Mouse (Mus musculus) spleen, adult 2 months (tissue): ENCODE measurements around the gene Sigmar1. TPM values are rescaled to one million over a fixed set of nuclear protein-coding genes. Genes with fewer than 3 reads are reported as not detected.

Experiments
- DNase-seq, 2 experiments: peaks; one replicate each; pipeline versions ENCODE4 v3.0.0 to v3.0.0-alpha.2; 2012 to 2021; ENCODE audit warnings: low spot score in 2 of 2, low read depth in 1 of 2
- H3K27ac ChIP-seq: fragments of 200-500 bp; 2 replicates; pipeline ENCODE4 v1.5.1; 2012; ENCODE audit warnings: low read length, inconsistent platforms; ENCODE audit not compliant: insufficient read depth
- H3K27me3 ChIP-seq: fragments of 200-500 bp; 2 replicates; pipeline ENCODE4 v1.6.1; 2012; ENCODE audit warnings: mild to moderate bottlenecking, moderate library complexity, low read length, inconsistent platforms; ENCODE audit not compliant: control insufficient read depth, insufficient read depth
- H3K36me3 ChIP-seq: fragments of 200-500 bp; 2 replicates; pipeline ENCODE4 v1.6.1; 2012; ENCODE audit warnings: mild to moderate bottlenecking, low read length, inconsistent platforms; ENCODE audit not compliant: control insufficient read depth, insufficient read depth
- H3K4me1 ChIP-seq: fragments of 200-500 bp; 2 replicates; pipeline ENCODE4 v1.6.1; 2011; ENCODE audit warnings: inconsistent platforms; ENCODE audit not compliant: control insufficient read depth, insufficient read depth, insufficient read length
- H3K4me3 ChIP-seq: fragments of 200-500 bp; 2 replicates; pipeline ENCODE4 v1.5.1; 2011; ENCODE audit warnings: mild to moderate bottlenecking, inconsistent platforms; ENCODE audit not compliant: insufficient read depth, insufficient read length; ENCODE audit errors: extremely low read depth
- CTCF ChIP-seq: fragments of 200-500 bp; IDR thresholded peaks from 2 replicates; pipeline ENCODE4 v1.5.1; 2011; ENCODE audit warnings: mild to moderate bottlenecking, inconsistent platforms; ENCODE audit not compliant: insufficient read depth, insufficient read length, insufficient replicate concordance; ENCODE audit errors: extremely low read depth
- POLR2A ChIP-seq: fragments of 200-500 bp; IDR thresholded peaks from 2 replicates; pipeline ENCODE4 v1.6.1; 2011; ENCODE audit warnings: low read depth, low read length, inconsistent platforms
- WGBS: fragments of 180-500 bp; shearing (Covaris S2); methylation state at CpG from one replicate; pipeline ENCODE4 v1.1.7; 2018; 5-methylcytosine and 5-hydroxymethylcytosine counted together
- polyA plus RNA-seq: library from polyadenylated mRNA; depleted of rRNA; stranded (reverse); fragments of >200 nt; gene quantifications from 2 replicates; pipeline ENCODE4 v1.2.3, GENCODE M21; 2012

Gene Sigmar1
- polyA plus RNA-seq, 1 experiment = 48.3 TPM

- no peak for DNase-seq
- WGBS = 81% methylated on average over 8 of the region's 8 CpGs
- TF ChIP-seq CTCF (no peak), POLR2A (no peak)
- peaks cover 16% of the 10 kb centered on the region for H3K36me3 ChIP-seq
- H3K4me1 ChIP-seq = peaks cover 8% of the 10 kb centered on the region; the same call in 1 of the 2 replicates
- H3K4me3 ChIP-seq = no peak overlapping the region
- H3K27me3 ChIP-seq = no peaks in the 10 kb centered on the region
- H3K27ac ChIP-seq = no peak overlapping the region
Observed at GRCm38 (mm10) chr4:41715082-41715481, 40.9 kb downstream of the Sigmar1 start.

- Histone ChIP-seq H3K36me3 (peaks cover 11% of the 10 kb centered on the region), H3K4me1 (peaks cover 8% of the 10 kb centered on the region; the same call in 1 of the 2 replicates), H3K27me3 (no peaks in the 10 kb centered on the region), H3K27ac (no peak overlapping the region), H3K4me3 (no peak overlapping the region; the same call in 1 of the 2 replicates)
- no peak for TF ChIP-seq POLR2A
- TF ChIP-seq CTCF = peak; percentile 70; the same call in 1 of the 2 replicates
- peak; percentile 42 to 56 for DNase-seq
- WGBS = 16% methylated on average over 8 of the region's 8 CpGs
Observed at GRCm38 (mm10) chr4:41714276-41714675, 41.7 kb downstream of the Sigmar1 start.

DNA sequence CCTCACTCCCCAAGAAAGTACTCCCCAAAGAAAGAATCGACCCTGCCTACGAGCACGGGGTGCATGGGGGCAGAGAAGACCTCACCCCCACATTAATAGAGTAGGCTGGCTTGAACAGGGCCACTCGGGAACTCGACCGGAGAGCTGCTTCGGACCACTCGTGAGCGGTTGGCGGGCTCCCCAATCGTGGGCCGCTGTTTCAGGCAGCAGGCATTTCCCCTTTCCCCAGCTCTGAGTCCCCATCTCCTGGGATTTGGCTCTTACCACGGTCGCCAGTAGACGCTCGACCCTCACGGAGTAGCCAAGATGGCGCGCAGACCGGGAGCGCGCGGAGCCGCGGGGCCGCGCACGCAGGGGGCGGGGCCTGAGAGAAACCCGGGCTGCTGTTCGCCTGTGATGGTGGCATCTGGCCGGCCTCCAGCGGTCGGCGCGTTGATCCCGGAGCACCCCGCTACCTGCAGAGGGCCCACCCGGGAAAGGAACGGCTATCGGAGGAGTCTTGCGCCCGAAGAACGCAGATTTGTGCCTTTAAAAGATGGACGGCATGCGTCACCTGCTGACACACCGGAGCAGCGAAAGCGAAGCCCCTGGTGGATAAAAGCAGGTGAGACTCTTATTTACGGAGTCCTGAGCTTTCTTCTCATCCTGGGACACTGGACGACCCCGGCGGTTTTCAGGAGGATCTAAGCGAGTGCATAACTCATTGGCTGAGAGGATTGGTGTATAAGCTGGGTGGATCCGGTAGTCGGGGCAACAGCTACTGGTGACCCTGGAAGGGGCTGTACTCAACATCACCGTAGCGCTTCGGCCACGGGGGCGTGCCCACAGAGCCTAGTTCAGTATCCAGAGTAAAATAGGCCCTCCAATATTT is 42.5 kb downstream of the Sigmar1 start, which contains the start of gene Rpp25l:
Gene Rpp25l, minus strand, starts transcription at position 338 of the 871 bp plus-strand sequence.
- peak; percentile 53 to 75 for DNase-seq
- TF ChIP-seq POLR2A (peak; percentile 84), CTCF (no peak)
- H3K4me1 ChIP-seq = peaks cover 8% of the 10 kb centered on the region; the same call in 1 of the 2 replicates
- H3K36me3 ChIP-seq = peaks cover 5% of the 10 kb centered on the region
- WGBS = under 1% methylated on average over 61 of the region's 61 CpGs
- H3K27me3 ChIP-seq = no peaks in the 10 kb centered on the region
- peak within 1 kb of the TSS; percentile 96 for H3K4me3 ChIP-seq
- H3K27ac ChIP-seq = peak within 1 kb of the TSS; percentile 50; the same call in 1 of the 2 replicates

DNA sequence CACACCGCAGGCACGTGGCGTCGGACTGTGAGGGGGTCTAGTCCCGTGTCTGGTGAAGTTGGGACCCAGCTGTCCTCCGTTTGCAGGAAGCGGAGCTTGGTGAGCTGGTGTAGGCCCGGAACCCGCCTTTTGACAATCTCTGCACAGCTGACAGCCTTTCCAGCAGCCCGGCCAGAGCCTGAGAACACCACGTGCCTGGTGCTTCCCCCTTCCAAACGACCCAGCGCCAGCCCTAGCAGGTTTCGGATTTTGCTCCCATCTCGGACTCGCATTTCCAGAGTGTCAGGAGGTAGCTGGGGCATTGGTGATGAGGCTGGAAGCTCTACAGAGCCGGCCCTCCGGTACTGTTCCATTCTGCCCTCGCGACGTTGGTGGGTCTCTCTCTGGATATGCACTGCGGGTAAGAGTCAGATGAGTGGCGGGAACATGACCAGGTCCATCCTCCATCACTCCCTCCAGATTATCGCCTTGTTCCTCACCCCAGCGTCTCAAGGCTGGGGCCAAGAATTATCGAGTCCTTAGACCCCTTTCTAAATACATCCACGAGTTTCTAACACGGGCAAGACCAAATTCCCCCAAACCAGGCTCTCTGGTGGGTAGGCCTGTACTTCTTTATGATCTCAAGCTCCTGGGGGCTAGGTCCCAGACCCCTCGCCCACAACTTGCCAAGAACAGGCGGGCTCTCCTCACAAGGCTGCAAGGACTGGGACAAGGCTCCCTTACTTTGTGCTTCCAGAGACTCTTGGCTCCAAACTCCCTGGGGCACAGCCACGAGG is 43.3 kb downstream of the Sigmar1 start:
- 57% methylated on average over 31 of the region's 31 CpGs for WGBS
- Histone ChIP-seq H3K4me1 (peaks cover 8% of the 10 kb centered on the region; the same call in 1 of the 2 replicates), H3K36me3 (peaks cover 1% of the 10 kb centered on the region; the same call in 1 of the 2 replicates), H3K4me3 (peak overlapping the region; percentile 96), H3K27ac (no peak overlapping the region), H3K27me3 (no peaks in the 10 kb centered on the region)
- TF ChIP-seq CTCF = no peak
- TF ChIP-seq POLR2A = no peak
- DNase-seq = no peak

DNA sequence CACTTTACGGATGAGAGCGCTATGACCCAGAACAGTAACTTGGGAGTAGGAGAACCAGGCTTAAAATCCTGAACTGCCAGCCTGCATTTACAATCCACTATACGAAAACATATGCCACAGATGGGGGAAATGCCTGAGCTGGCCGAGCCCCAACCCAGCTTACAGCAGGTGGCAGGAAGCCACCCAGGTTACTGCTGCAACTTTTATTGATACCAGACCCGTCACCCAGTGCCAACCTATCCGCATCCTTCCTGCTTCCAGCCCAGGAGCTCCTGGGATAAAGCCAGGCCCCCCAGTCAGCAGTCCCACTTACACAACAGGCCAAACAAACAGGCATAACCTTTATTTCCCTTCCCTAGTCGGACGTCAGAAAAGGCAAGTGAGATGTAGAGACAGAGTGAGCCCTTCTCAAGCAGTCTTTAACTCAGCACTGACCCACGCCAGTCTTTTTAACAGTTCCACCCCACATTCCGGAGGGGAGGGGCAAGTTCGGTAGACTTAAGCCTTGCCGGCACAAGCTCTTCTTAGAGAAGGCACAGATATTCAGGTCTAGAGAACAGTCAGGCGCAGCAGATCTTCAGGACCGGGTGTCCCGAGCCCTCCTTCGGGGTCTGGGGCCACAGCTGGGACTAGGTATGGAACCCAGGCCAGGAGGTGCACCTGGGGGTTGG is 44.1 kb downstream of the Sigmar1 start:
- DNase-seq = no peak
- Histone ChIP-seq H3K27ac (no peak overlapping the region), H3K36me3 (no peaks in the 10 kb centered on the region; the same call in 1 of the 2 replicates), H3K4me1 (peaks cover 10% of the 10 kb centered on the region; the same call in 1 of the 2 replicates), H3K27me3 (no peaks in the 10 kb centered on the region), H3K4me3 (no peak overlapping the region)
- WGBS = 88% methylated on average over 16 of the region's 16 CpGs
- no peak for TF ChIP-seq POLR2A
- TF ChIP-seq CTCF = no peak

GRCm38 (mm10) chr4:41710229-41710628 is 45.7 kb downstream of the Sigmar1 start:
- 80% methylated on average over 4 of the region's 4 CpGs for WGBS
- Histone ChIP-seq H3K27me3 (no peaks in the 10 kb centered on the region), H3K36me3 (no peaks in the 10 kb centered on the region), H3K4me3 (no peak overlapping the region), H3K4me1 (peaks cover 10% of the 10 kb centered on the region; the same call in 1 of the 2 replicates), H3K27ac (no peak overlapping the region)
- TF ChIP-seq CTCF (no peak), POLR2A (no peak)
- DNase-seq = no peak
